Mouse (Mus musculus): ENCODE results near the gene Tmprss11b. TPM values are rescaled to one million over a fixed set of nuclear protein-coding genes. Genes with fewer than 3 reads are reported as not detected.
"Not testable (repeated sequence)": the region's sequence is repeated elsewhere in the genome, so short reads cannot be mapped to it uniquely, and the experiment has no call there.

The Tmprss11b gene
- polyA plus RNA-seq (2014; fragmentation: Nextera tagmentation; extraction: Ambion mirVana), result not detected in 2 replicates

GRCm38 (mm10) chr5:86676262-86676661 lies at the start of gene Tmprss11b:
TSS of gene Tmprss11b (minus strand) at chr5:86676362.
- Histone ChIP-seq H3K4me1 (ENCODE audit: control insufficient read depth, insufficient read depth, low read length) (no peaks in the 10 kb centered on the region), H3K27ac (replicated peaks; ENCODE audit: low read depth, low read length) (no peak within 1 kb of the TSS), H3K4me3 (replicated peaks; ENCODE audit: low read depth, low read length) (no peak within 1 kb of the TSS), H3K9ac (replicated peaks; ENCODE audit: low read length) (no peak within 1 kb of the TSS), H3K9me3 (ENCODE audit: control insufficient read depth, low read length) (no peaks in the 10 kb centered on the region), H3K36me3 (ENCODE audit: control insufficient read depth, insufficient read depth, low read length) (no peaks in the 10 kb centered on the region), H3K4me2 (ENCODE audit: low read length) (no peak within 1 kb of the TSS), H3K27me3 (ENCODE audit: control insufficient read depth, insufficient read depth, low read length) (no peaks in the 10 kb centered on the region)
- 86% methylated on average over 5 of the region's 5 CpGs for WGBS
- no peak for DNase-seq
- no peak for ATAC-seq (ENCODE audit: low FRiP score, low TSS enrichment)

DNA sequence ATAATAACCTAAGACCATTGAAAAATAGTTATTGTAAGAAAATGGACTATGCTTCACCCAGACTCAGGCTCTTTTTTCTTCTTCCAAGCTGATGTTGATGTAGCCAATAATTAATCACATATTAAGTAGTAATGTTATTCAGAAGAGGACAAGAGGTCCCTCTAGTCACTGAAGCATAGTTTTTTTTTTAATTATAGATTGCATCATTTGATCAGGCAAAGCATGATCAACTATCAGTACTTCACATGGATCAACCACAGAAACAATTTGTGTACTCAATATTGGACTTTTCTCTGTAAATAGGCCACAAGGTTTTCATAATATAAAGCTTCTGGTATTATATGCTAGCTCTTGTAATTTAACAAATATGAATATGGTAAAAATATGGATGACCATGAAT lies 48.9 kb upstream of the Tmprss11b start:
- no peaks in the 10 kb centered on the region for H3K4me1 ChIP-seq (ENCODE audit: control insufficient read depth, insufficient read depth, low read length)
- no peaks in the 10 kb centered on the region for H3K9me3 ChIP-seq (ENCODE audit: control insufficient read depth, low read length)
- H3K27me3 ChIP-seq (ENCODE audit: control insufficient read depth, insufficient read depth, low read length), result no peaks in the 10 kb centered on the region
- no peaks in the 10 kb centered on the region for H3K36me3 ChIP-seq (ENCODE audit: control insufficient read depth, insufficient read depth, low read length)
- no peak overlapping the region for H3K27ac ChIP-seq (replicated peaks; ENCODE audit: low read depth, low read length)
- H3K4me2 ChIP-seq (ENCODE audit: low read length), result no peak overlapping the region
- no peak overlapping the region for H3K9ac ChIP-seq (replicated peaks; ENCODE audit: low read length)
- no peak overlapping the region for H3K4me3 ChIP-seq (replicated peaks; ENCODE audit: low read depth, low read length)
- DNase-seq (no peak), ATAC-seq (ENCODE audit: low FRiP score, low TSS enrichment) (no peak)

DNA sequence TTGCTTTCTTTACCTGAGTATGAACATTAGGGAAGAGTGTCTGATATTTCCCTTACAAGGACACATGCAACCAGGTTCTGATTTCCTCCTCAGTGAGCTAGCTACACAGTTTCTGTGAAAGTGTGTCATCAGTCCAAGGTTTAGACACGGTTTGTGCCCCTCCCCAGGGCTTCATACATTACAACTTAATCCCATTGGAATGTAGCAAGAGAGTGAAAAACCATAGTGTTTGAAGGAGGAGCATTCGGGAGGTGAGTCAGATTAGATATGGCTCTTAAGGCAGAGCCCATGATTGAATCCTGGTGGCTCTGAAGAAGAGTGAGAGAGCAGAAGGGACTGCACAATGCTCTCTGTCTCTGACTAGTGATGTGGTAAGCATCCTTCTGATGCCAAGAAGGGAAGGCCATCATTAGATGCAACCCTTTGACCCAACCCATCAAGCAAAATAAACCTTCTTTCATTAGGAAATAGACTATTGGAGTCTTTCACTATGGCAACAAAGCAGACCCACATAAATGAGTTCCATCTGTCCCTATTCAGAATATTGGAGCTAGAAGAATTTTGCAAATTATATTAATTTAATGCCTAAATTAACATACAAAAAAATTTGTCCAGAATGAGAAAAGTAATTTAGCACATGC lies 46.8 kb upstream of the Tmprss11b start:
- no peak overlapping the region for H3K9ac ChIP-seq (replicated peaks; ENCODE audit: low read length)
- WGBS, result 18% methylated on average over 2 of the region's 2 CpGs
- H3K9me3 ChIP-seq (ENCODE audit: control insufficient read depth, low read length), result no peaks in the 10 kb centered on the region
- H3K27me3 ChIP-seq (ENCODE audit: control insufficient read depth, insufficient read depth, low read length), result no peaks in the 10 kb centered on the region
- H3K27ac ChIP-seq (replicated peaks; ENCODE audit: low read depth, low read length), result no peak overlapping the region
- DNase-seq, result no peak
- H3K36me3 ChIP-seq (ENCODE audit: control insufficient read depth, insufficient read depth, low read length), result no peaks in the 10 kb centered on the region
- no peak for ATAC-seq (ENCODE audit: low FRiP score, low TSS enrichment)
- no peaks in the 10 kb centered on the region for H3K4me1 ChIP-seq (ENCODE audit: control insufficient read depth, insufficient read depth, low read length)
- H3K4me2 ChIP-seq (ENCODE audit: low read length), result no peak overlapping the region
- H3K4me3 ChIP-seq (replicated peaks; ENCODE audit: low read depth, low read length), result no peak overlapping the region

DNA sequence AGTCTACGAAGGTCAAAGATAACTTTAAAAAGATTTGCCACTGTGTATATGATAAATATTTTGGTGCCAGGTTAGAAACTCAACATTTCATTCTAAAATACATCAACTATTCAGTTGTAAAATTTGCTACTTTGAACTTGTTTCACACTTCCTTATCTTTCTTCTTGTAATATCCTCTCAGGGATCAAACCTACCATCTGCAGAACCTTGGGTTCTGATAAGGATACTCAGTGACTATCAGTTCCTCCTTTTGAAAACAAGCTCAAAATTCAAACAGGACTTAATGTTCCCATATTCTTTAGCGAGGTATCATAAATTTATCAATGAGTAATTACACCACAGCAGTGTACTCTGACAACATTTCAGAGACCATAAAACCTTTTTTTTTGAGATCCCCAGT lies 38.8 kb upstream of the Tmprss11b start:
- 93% methylated on average over 2 of the region's 2 CpGs for WGBS
- H3K27me3 ChIP-seq (ENCODE audit: control insufficient read depth, insufficient read depth, low read length), result no peaks in the 10 kb centered on the region
- H3K4me1 ChIP-seq (ENCODE audit: control insufficient read depth, insufficient read depth, low read length), result no peaks in the 10 kb centered on the region
- DNase-seq (no peak), ATAC-seq (ENCODE audit: low FRiP score, low TSS enrichment) (no peak)
- H3K4me3 ChIP-seq (replicated peaks; ENCODE audit: low read depth, low read length), result no peak overlapping the region
- H3K9ac ChIP-seq (replicated peaks; ENCODE audit: low read length), result no peak overlapping the region
- H3K4me2 ChIP-seq (ENCODE audit: low read length), result no peak overlapping the region
- H3K9me3 ChIP-seq (ENCODE audit: control insufficient read depth, low read length), result no peaks in the 10 kb centered on the region
- H3K27ac ChIP-seq (replicated peaks; ENCODE audit: low read depth, low read length), result no peak overlapping the region
- no peaks in the 10 kb centered on the region for H3K36me3 ChIP-seq (ENCODE audit: control insufficient read depth, insufficient read depth, low read length)

DNA sequence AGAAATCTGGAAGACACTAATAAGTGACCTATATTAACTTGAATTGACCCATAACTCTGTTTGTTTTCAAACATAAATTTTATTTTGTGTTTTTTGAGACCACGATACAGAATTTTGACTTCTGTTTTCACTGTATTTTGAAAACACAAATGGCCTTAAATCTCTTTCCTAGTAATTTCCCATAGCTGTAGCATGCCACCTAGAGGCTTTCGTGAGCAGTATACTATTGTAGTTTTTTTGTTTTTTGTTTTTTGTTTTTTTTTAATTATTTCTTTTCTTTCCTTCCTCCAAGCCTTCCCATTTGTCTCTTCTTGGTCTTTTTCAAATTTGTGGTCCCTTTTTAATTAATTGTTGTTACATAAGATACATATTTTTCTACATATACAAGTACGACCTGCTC lies 28.8 kb upstream of the Tmprss11b start:
- no peaks in the 10 kb centered on the region for H3K27me3 ChIP-seq (ENCODE audit: control insufficient read depth, insufficient read depth, low read length)
- ATAC-seq (ENCODE audit: low FRiP score, low TSS enrichment) (no peak), DNase-seq (no peak)
- no peak overlapping the region for H3K4me2 ChIP-seq (ENCODE audit: low read length)
- H3K4me1 ChIP-seq (ENCODE audit: control insufficient read depth, insufficient read depth, low read length), result no peaks in the 10 kb centered on the region
- no peak overlapping the region for H3K4me3 ChIP-seq (replicated peaks; ENCODE audit: low read depth, low read length)
- no peaks in the 10 kb centered on the region for H3K36me3 ChIP-seq (ENCODE audit: control insufficient read depth, insufficient read depth, low read length)
- 77% methylated on average over 3 of the region's 3 CpGs for WGBS
- H3K27ac ChIP-seq (replicated peaks; ENCODE audit: low read depth, low read length), result no peak overlapping the region
- no peaks in the 10 kb centered on the region for H3K9me3 ChIP-seq (ENCODE audit: control insufficient read depth, low read length)
- H3K9ac ChIP-seq (replicated peaks; ENCODE audit: low read length), result no peak overlapping the region

DNA sequence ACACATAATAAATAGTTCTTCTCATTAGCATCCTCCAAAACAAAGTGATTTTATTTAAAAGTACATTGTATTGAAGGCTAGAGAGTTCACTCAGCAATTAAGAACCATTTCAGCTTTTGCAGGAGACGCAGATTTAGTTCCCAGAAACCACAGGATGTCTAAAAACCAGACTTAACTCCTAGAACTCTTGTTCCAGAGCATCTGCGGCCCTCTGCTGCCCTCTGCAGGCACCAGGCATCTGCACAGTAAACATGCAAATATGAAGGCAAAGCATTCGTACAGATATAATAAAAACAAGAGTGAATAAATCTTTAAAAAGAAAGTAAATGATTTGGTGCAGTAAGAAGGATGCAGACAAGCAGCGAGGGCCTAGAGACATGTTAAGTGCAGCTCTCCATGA lies 8.5 kb upstream of the Tmprss11b start:
- H3K4me3 ChIP-seq (replicated peaks; ENCODE audit: low read depth, low read length), result no peak overlapping the region
- no peak overlapping the region for H3K9ac ChIP-seq (replicated peaks; ENCODE audit: low read length)
- no peaks in the 10 kb centered on the region for H3K27me3 ChIP-seq (ENCODE audit: control insufficient read depth, insufficient read depth, low read length)
- no peak overlapping the region for H3K4me2 ChIP-seq (ENCODE audit: low read length)
- ATAC-seq (ENCODE audit: low FRiP score, low TSS enrichment) (no peak), DNase-seq (peak; percentile 80)
- no peaks in the 10 kb centered on the region for H3K9me3 ChIP-seq (ENCODE audit: control insufficient read depth, low read length)
- H3K36me3 ChIP-seq (ENCODE audit: control insufficient read depth, insufficient read depth, low read length), result no peaks in the 10 kb centered on the region
- 65% methylated on average over 4 of the region's 4 CpGs for WGBS
- H3K27ac ChIP-seq (replicated peaks; ENCODE audit: low read depth, low read length), result no peak overlapping the region
- H3K4me1 ChIP-seq (ENCODE audit: control insufficient read depth, insufficient read depth, low read length), result no peaks in the 10 kb centered on the region

DNA sequence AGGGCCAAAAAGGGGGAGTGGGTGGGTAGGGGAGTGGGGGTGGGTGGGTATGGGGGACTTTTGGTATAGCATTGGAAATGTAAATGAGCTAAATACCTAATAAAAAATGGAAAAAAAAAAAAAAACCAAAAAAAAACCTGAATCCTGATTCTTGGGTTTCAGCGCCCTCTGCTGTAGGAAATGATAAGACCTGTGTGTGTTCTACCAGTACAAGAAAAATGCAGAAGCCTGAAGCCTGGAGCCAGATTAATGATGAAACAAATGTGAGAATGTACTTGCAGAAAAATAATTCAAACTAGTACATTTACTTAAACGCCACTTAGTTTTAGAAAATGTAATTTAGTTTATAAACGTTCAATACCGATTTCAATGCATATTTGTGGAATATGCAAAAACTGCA lies 27.0 kb downstream of the Tmprss11b start:
- H3K4me2 ChIP-seq (ENCODE audit: low read length); H3K36me3 ChIP-seq (ENCODE audit: control insufficient read depth, insufficient read depth, low read length); H3K4me1 ChIP-seq (ENCODE audit: control insufficient read depth, insufficient read depth, low read length); H3K9ac ChIP-seq (replicated peaks; ENCODE audit: low read length); ATAC-seq (ENCODE audit: low FRiP score, low TSS enrichment); H3K9me3 ChIP-seq (ENCODE audit: control insufficient read depth, low read length); H3K27me3 ChIP-seq (ENCODE audit: control insufficient read depth, insufficient read depth, low read length); H3K27ac ChIP-seq (replicated peaks; ENCODE audit: low read depth, low read length); H3K4me3 ChIP-seq (replicated peaks; ENCODE audit: low read depth, low read length): not testable (repeated sequence)
- peak; percentile 83 for DNase-seq
- WGBS, result 32% methylated on average over 4 of the region's 4 CpGs

- WGBS, result 75% methylated on average over 3 of the region's 3 CpGs
Observed at GRCm38 (mm10) chr5:86640795-86641194, 35.4 kb downstream of the Tmprss11b start.

DNA sequence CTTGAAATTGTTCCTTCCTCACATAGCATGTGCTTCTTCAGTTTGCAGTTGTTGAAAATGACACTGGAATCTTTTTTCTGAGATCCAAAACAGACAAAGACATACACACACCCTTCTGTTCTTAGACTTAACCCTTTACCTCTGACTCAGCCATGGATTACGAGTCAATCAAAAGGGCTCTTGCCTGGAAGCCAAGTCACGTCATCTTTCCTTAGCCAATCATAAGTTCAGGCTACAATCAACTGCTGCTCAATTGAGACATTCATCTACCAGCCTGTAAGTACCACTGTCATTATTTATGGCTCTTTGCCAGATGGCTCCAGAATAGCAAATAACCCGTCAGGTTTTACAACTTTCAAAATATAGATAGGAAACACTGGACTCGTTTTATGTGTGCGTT lies 43.8 kb downstream of the Tmprss11b start, which contains the start of gene Tmprss11f:
TSS of gene Tmprss11f (minus strand) at position 101 of the 400 bp plus-strand sequence.
- 84% methylated on average over 5 of the region's 5 CpGs for WGBS
- no peak within 1 kb of the TSS for H3K4me3 ChIP-seq (replicated peaks; ENCODE audit: low read depth, low read length)
- DNase-seq (no peak), ATAC-seq (ENCODE audit: low FRiP score, low TSS enrichment) (no peak)
- H3K9ac ChIP-seq (replicated peaks; ENCODE audit: low read length), result no peak within 1 kb of the TSS
- H3K27me3 ChIP-seq (ENCODE audit: control insufficient read depth, insufficient read depth, low read length), result no peaks in the 10 kb centered on the region
- H3K4me2 ChIP-seq (ENCODE audit: low read length), result no peak within 1 kb of the TSS
- no peaks in the 10 kb centered on the region for H3K4me1 ChIP-seq (ENCODE audit: control insufficient read depth, insufficient read depth, low read length)
- H3K27ac ChIP-seq (replicated peaks; ENCODE audit: low read depth, low read length), result no peak within 1 kb of the TSS
- no peaks in the 10 kb centered on the region for H3K9me3 ChIP-seq (ENCODE audit: control insufficient read depth, low read length)
- no peaks in the 10 kb centered on the region for H3K36me3 ChIP-seq (ENCODE audit: control insufficient read depth, insufficient read depth, low read length)

More at GRCm38 (mm10) chr5:86640795-86641194, 35.4 kb downstream of the Tmprss11b start:
- Histone ChIP-seq H3K9me3 (ENCODE audit: control insufficient read depth, low read length) (no peaks in the 10 kb centered on the region), H3K4me2 (ENCODE audit: low read length) (no peak overlapping the region), H3K4me1 (ENCODE audit: control insufficient read depth, insufficient read depth, low read length) (no peaks in the 10 kb centered on the region), H3K9ac (replicated peaks; ENCODE audit: low read length) (no peak overlapping the region), H3K4me3 (replicated peaks; ENCODE audit: low read depth, low read length) (no peak overlapping the region), H3K27ac (replicated peaks; ENCODE audit: low read depth, low read length) (no peak overlapping the region), H3K27me3 (ENCODE audit: control insufficient read depth, insufficient read depth, low read length) (no peaks in the 10 kb centered on the region), H3K36me3 (ENCODE audit: control insufficient read depth, insufficient read depth, low read length) (no peaks in the 10 kb centered on the region)
- no peak for ATAC-seq (ENCODE audit: low FRiP score, low TSS enrichment)
- no peak for DNase-seq

Measured in midbrain, embryonic 14.5 days (tissue).